Mouse (Mus musculus) erythroid progenitor cell, adult 5-6 weeks (primary cell): Measurements from ENCODE around the gene Gatad2a. TPM values are rescaled to one million over a fixed set of nuclear protein-coding genes. Genes with fewer than 3 reads are reported as not detected.

ENCODE experiments used
- total RNA-seq, 2 experiments: library from RNA; stranded (forward) in 1 of 2; stranded (reverse) in 1 of 2; fragments of 150-400 nt in 1 of 2; fragments of 186-747, 209-891 nt in 1 of 2; gene quantifications; 2 replicates each; pipeline versions ENCODE4 v1.2.3 to v1.2.4; 2015 to 2017; ENCODE audit warnings: low replicate concordance in 2 of 2

Gene Gatad2a
- total RNA-seq, 2 experiments from 2014 or later = 42.8 to 48.0 TPM

Other genes with a start within 250 kb of the Gatad2a start
- gene Zfp963, start 246.4 kb downstream of the Gatad2a start, total RNA-seq (2015; ENCODE audit: low replicate concordance) = 3.4 and 16.6 TPM in 2 replicates
- 7.1 and 8.5 TPM in 2 replicates for gene Zfp963, start 246.4 kb downstream of the Gatad2a start, total RNA-seq (2017; ENCODE audit: low replicate concordance)
- gene Gm20422, start 221.5 kb downstream of the Gatad2a start, total RNA-seq (2015; ENCODE audit: low replicate concordance) = not detected in 2 replicates
- not detected in 2 replicates for gene Gm20422, start 221.5 kb downstream of the Gatad2a start, total RNA-seq (2017; ENCODE audit: low replicate concordance)
- gene Atp13a1, start 205.2 kb downstream of the Gatad2a start, total RNA-seq (2015; ENCODE audit: low replicate concordance) = 7.9 and 12.6 TPM in 2 replicates
- gene Atp13a1, start 205.2 kb downstream of the Gatad2a start, total RNA-seq (2017; ENCODE audit: low replicate concordance) = 12.3 and 13.7 TPM in 2 replicates
- gene Zfp866, start 205.2 kb downstream of the Gatad2a start, total RNA-seq (2015; ENCODE audit: low replicate concordance) = 21.3 and 37.3 TPM in 2 replicates
- gene Zfp866, start 205.2 kb downstream of the Gatad2a start, total RNA-seq (2017; ENCODE audit: low replicate concordance) = 37.1 and 60.5 TPM in 2 replicates
- gene Gmip, start 187.7 kb downstream of the Gatad2a start, total RNA-seq (2015; ENCODE audit: low replicate concordance) = 8.4 and 24.1 TPM in 2 replicates
- 5.5 and 16.6 TPM in 2 replicates for gene Gmip, start 187.7 kb downstream of the Gatad2a start, total RNA-seq (2017; ENCODE audit: low replicate concordance)
- gene Lpar2, start 174.0 kb downstream of the Gatad2a start, total RNA-seq (2015; ENCODE audit: low replicate concordance) = 0.42 TPM in 1 of 2 replicates, not detected in the other
- not detected in 2 replicates for gene Lpar2, start 174.0 kb downstream of the Gatad2a start, total RNA-seq (2017; ENCODE audit: low replicate concordance)
- gene Pbx4, start 163.9 kb downstream of the Gatad2a start, total RNA-seq (2015; ENCODE audit: low replicate concordance) = 4.2 TPM in 1 of 2 replicates, not detected in the other
- gene Pbx4, start 163.9 kb downstream of the Gatad2a start, total RNA-seq (2017; ENCODE audit: low replicate concordance) = 2.1 and 8.2 TPM in 2 replicates
- gene Cilp2, start 108.7 kb downstream of the Gatad2a start, total RNA-seq (2015; ENCODE audit: low replicate concordance) = not detected in 2 replicates
- gene Cilp2, start 108.7 kb downstream of the Gatad2a start, total RNA-seq (2017; ENCODE audit: low replicate concordance) = not detected in 2 replicates
- gene Tssk6, start 94.2 kb downstream of the Gatad2a start, total RNA-seq (2015; ENCODE audit: low replicate concordance) = not detected in 2 replicates
- gene Tssk6, start 94.2 kb downstream of the Gatad2a start, total RNA-seq (2017; ENCODE audit: low replicate concordance) = not detected in 2 replicates
- gene Ndufa13, start 93.8 kb downstream of the Gatad2a start, total RNA-seq (2015; ENCODE audit: low replicate concordance) = 20.5 and 29.6 TPM in 2 replicates
- gene Ndufa13, start 93.8 kb downstream of the Gatad2a start, total RNA-seq (2017; ENCODE audit: low replicate concordance) = 29.0 and 40.8 TPM in 2 replicates
- not detected in 2 replicates for gene Yjefn3, start 93.7 kb downstream of the Gatad2a start, total RNA-seq (2015; ENCODE audit: low replicate concordance)
- not detected in 2 replicates for gene Yjefn3, start 93.7 kb downstream of the Gatad2a start, total RNA-seq (2017; ENCODE audit: low replicate concordance)
- gene Mau2, start 46.4 kb upstream of the Gatad2a start, total RNA-seq (2015; ENCODE audit: low replicate concordance) = 27.2 and 35.3 TPM in 2 replicates
- gene Mau2, start 46.4 kb upstream of the Gatad2a start, total RNA-seq (2017; ENCODE audit: low replicate concordance) = 39.1 and 39.2 TPM in 2 replicates
- gene Sugp1, start 46.4 kb upstream of the Gatad2a start, total RNA-seq (2015; ENCODE audit: low replicate concordance) = 15.9 and 20.1 TPM in 2 replicates
- 21.0 and 24.9 TPM in 2 replicates for gene Sugp1, start 46.4 kb upstream of the Gatad2a start, total RNA-seq (2017; ENCODE audit: low replicate concordance)
- 1.3 TPM in 1 of 2 replicates, not detected in the other for gene Tm6sf2, start 76.5 kb upstream of the Gatad2a start, total RNA-seq (2015; ENCODE audit: low replicate concordance)
- not detected in 2 replicates for gene Tm6sf2, start 76.5 kb upstream of the Gatad2a start, total RNA-seq (2017; ENCODE audit: low replicate concordance)
- not detected in 2 replicates for gene Hapln4, start 87.1 kb upstream of the Gatad2a start, total RNA-seq (2015; ENCODE audit: low replicate concordance)
- not detected in 2 replicates for gene Hapln4, start 87.1 kb upstream of the Gatad2a start, total RNA-seq (2017; ENCODE audit: low replicate concordance)
- gene Ncan, start 124.5 kb upstream of the Gatad2a start, total RNA-seq (2015; ENCODE audit: low replicate concordance) = not detected in 2 replicates
- gene Ncan, start 124.5 kb upstream of the Gatad2a start, total RNA-seq (2017; ENCODE audit: low replicate concordance) = not detected in 2 replicates
- 8.3 TPM in 1 of 2 replicates, not detected in the other for gene Nr2c2ap, start 134.9 kb upstream of the Gatad2a start, total RNA-seq (2015; ENCODE audit: low replicate concordance)
- 2.3 TPM in 1 of 2 replicates, not detected in the other for gene Nr2c2ap, start 134.9 kb upstream of the Gatad2a start, total RNA-seq (2017; ENCODE audit: low replicate concordance)
- gene Rfxank, start 142.8 kb upstream of the Gatad2a start, total RNA-seq (2015; ENCODE audit: low replicate concordance) = 5.8 and 16.3 TPM in 2 replicates
- 2.3 and 4.9 TPM in 2 replicates for gene Rfxank, start 142.8 kb upstream of the Gatad2a start, total RNA-seq (2017; ENCODE audit: low replicate concordance)
- 18.7 and 20.5 TPM in 2 replicates for gene Borcs8, start 143.1 kb upstream of the Gatad2a start, total RNA-seq (2015; ENCODE audit: low replicate concordance)
- gene Borcs8, start 143.1 kb upstream of the Gatad2a start, total RNA-seq (2017; ENCODE audit: low replicate concordance) = 17.3 and 24.7 TPM in 2 replicates
- gene Mef2b, start 143.3 kb upstream of the Gatad2a start, total RNA-seq (2015; ENCODE audit: low replicate concordance) = not detected in 2 replicates
- gene Mef2b, start 143.3 kb upstream of the Gatad2a start, total RNA-seq (2017; ENCODE audit: low replicate concordance) = not detected in 2 replicates
- gene Tmem161a, start 176.0 kb upstream of the Gatad2a start, total RNA-seq (2015; ENCODE audit: low replicate concordance) = 2.9 and 14.1 TPM in 2 replicates
- gene Tmem161a, start 176.0 kb upstream of the Gatad2a start, total RNA-seq (2017; ENCODE audit: low replicate concordance) = 4.9 and 6.5 TPM in 2 replicates
- gene Slc25a42, start 215.9 kb upstream of the Gatad2a start, total RNA-seq (2015; ENCODE audit: low replicate concordance) = 30.6 and 35.3 TPM in 2 replicates
- gene Slc25a42, start 215.9 kb upstream of the Gatad2a start, total RNA-seq (2017; ENCODE audit: low replicate concordance) = 16.2 and 24.4 TPM in 2 replicates
- 36.8 and 49.0 TPM in 2 replicates for gene Sugp2, start 237.8 kb upstream of the Gatad2a start, total RNA-seq (2015; ENCODE audit: low replicate concordance)
- 51.5 and 60.7 TPM in 2 replicates for gene Sugp2, start 237.8 kb upstream of the Gatad2a start, total RNA-seq (2017; ENCODE audit: low replicate concordance)
- gene Armc6, start 238.1 kb upstream of the Gatad2a start, total RNA-seq (2015; ENCODE audit: low replicate concordance) = 15.1 and 26.4 TPM in 2 replicates
- 5.1 TPM in 1 of 2 replicates, not detected in the other for gene Armc6, start 238.1 kb upstream of the Gatad2a start, total RNA-seq (2017; ENCODE audit: low replicate concordance)